Mouse (Mus musculus) inflammation-experienced regulatory T-cells (primary cell): ENCODE measurements around the gene Ccdc170. TPM values are rescaled to one million over a fixed set of nuclear protein-coding genes. Genes with fewer than 3 reads are reported as not detected.

Experiments
- polyA plus RNA-seq, 2 experiments: library from polyadenylated mRNA; unstranded; fragments of 100-300 nt; shearing (Covaris generic); gene quantifications; one replicate each; pipeline ENCODE4 v1.2.1; 2017

Gene Ccdc170
- under 1 TPM in 1 of 2 experiments, not detected in 1; 0.94 TPM for polyA plus RNA-seq

DNA sequence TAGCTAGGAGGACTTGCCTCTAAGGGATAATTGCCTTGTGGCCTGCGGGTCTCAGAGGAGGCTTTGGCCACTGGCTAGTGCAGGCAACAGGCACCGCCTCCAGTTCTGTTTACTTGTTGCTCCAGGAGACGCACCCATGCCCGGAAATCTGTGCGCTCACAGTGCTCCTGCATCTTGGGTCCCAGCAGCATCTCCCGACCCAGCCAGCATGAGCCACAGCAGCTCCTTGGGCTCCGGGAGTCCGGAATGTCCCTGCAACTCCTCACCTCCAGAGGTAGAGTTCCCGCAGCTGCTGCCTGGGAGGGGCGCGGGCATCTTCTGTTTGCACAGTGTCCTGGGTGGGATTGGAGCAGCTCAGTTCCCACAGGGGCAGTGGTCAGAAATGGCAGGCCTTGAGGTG, at the start of gene Ccdc170:
Gene Ccdc170 (plus strand): TSS at position 148 of the 400 bp plus-strand sequence.

DNA sequence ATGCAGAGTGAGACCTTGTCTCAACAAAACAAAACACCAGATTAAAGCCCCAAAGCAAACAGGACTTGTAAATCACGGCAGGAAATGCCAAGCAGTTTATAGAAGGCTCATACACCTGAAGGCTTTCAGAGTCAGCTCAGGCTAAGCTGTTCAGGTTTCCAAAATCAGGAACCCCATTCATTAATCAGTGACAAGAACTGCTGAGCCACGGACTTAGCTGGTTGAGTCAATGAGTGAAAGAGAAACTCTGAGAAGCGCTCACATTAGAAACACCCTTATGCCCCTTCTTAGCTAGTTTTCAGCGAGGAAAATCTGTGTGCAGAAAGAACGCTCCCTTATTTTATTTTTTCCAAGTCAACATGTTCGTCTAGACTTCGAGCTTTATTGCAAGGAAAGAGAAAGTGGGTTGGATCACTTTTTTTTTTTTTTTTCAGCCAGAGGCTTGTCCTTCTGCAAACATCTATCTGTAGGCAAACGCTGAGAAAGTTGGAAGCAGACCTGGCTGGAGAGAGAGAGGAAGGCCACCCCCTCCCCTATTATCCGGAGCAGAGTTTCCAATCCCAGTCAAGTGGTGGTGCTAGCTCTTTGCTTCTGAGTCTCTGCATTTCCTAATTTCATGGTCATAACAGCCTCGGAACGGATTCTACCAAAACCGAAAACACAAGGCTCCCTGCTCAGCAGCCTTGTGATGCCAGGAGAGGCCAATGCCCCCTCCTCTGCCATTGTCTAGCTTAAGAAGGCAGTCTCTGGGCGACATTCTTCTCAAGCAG, 129.3 kb downstream of the Ccdc170 start, which contains the start of gene Esr1:
Gene Esr1 (plus strand): TSS at position 208 of the 770 bp plus-strand sequence.

Other genes with a start within 250 kb of the Ccdc170 start
- gene Akap12, start 216.1 kb upstream of the Ccdc170 start, polyA plus RNA-seq, result 1 to 10 TPM; 5.5 to 8.9 TPM
- gene Zbtb2, start 94.4 kb upstream of the Ccdc170 start, polyA plus RNA-seq, result 10 to 100 TPM; 46.2 to 64.2 TPM
- gene Rmnd1, start 50.1 kb upstream of the Ccdc170 start, polyA plus RNA-seq, result 10 to 100 TPM; 48.8 to 60.6 TPM
- 10 to 100 TPM; 22.6 to 23.6 TPM for gene Armt1, start 50.0 kb upstream of the Ccdc170 start, polyA plus RNA-seq
- 1 to 10 TPM; 1.1 to 1.6 TPM for gene Esr1, start 129.1 kb downstream of the Ccdc170 start, polyA plus RNA-seq